Mouse (Mus musculus): Measurements from ENCODE around the gene Nr1d2. TPM values are rescaled to one million over a fixed set of nuclear protein-coding genes. Genes with fewer than 3 reads are reported as not detected.
"Not testable (repeated sequence)": the region's sequence is repeated elsewhere in the genome, so short reads cannot be mapped to it uniquely, and the experiment has no call there.

The Nr1d2 gene
- polyA plus RNA-seq, 1 experiment from 2014 or later, result 5.0 TPM

DNA sequence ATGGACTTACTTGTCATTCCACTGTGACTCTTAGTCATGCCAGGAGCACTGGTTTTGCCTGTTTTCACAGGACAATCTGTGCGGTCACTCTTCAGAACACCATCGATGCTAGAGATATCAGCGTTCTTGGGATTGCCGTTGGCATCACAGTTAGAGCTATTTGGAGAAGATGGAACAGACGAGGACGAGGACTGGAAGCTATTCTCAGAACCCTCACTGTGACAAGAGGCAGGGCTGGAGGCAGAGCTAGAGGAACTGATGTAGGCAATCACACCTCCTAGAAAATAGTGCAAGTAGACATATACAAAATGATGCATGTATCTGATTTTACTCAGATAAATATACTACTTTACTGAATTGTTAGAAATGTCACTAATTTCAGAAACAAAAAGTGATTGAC, 16.9 kb downstream of the Nr1d2 start:
- Histone ChIP-seq H3K36me3 (no peaks in the 10 kb centered on the region), H3K9me3 (replicated peaks) (no peaks in the 10 kb centered on the region), H3K4me1 (no peaks in the 10 kb centered on the region), H3K27ac (no peak overlapping the region), H3K4me3 (no peak overlapping the region), H3K27me3 (ENCODE audit: low read depth, poor library complexity, severe bottlenecking) (no peaks in the 10 kb centered on the region)
- WGBS, result 95% methylated on average over 6 of the region's 6 CpGs
- DNase-seq (ENCODE audit: low spot score), result no peak

DNA sequence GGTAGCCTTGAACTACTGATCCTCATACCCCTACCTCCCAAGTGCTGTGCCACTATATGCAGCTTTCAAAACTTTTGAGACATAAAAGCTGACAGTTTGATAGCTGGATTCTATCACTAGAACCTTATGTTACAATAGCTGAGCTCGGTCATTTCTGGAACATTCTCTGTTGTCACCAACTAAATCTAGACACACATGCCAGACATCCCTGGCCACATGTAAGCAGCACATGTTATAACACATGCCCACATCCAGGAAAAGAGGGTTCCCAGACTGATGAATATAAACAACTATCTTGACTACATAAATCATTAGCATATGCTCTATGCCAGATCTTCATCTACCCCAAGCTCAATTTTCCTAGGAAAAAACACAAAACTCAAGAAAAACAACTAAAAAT, 21.8 kb downstream of the Nr1d2 start:
- Histone ChIP-seq H3K36me3 (no peaks in the 10 kb centered on the region), H3K27ac (no peak overlapping the region), H3K4me3 (no peak overlapping the region), H3K4me1 (no peaks in the 10 kb centered on the region), H3K9me3 (replicated peaks) (no peaks in the 10 kb centered on the region), H3K27me3 (ENCODE audit: low read depth, poor library complexity, severe bottlenecking) (no peaks in the 10 kb centered on the region)
- no peak for DNase-seq (ENCODE audit: low spot score)
- WGBS, result 93% methylated on average over 1 of the region's 1 CpGs

DNA sequence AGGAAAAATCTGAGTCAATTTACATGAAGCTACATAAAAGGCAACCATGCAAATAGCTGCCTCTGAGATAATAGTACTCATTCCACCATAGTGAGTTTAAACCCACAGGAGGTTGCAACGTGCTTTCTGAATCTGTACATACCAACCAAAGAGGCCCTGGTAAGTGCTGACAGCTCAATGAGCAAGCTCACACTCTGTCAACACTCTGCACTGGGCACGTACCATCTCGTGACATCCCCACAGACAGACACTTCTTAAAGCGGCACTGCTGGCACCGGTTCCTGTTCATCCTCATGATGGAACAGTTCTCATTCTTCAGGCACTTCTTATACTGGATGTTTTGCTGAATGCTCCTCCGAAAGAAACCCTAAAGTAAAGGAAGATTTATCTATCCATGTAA, 22.5 kb downstream of the Nr1d2 start:
- Histone ChIP-seq H3K36me3 (no peaks in the 10 kb centered on the region), H3K27me3 (ENCODE audit: low read depth, poor library complexity, severe bottlenecking) (no peaks in the 10 kb centered on the region), H3K27ac (no peak overlapping the region), H3K4me3 (no peak overlapping the region), H3K9me3 (replicated peaks) (no peaks in the 10 kb centered on the region), H3K4me1 (no peaks in the 10 kb centered on the region)
- WGBS, result 88% methylated on average over 6 of the region's 6 CpGs
- no peak for DNase-seq (ENCODE audit: low spot score)

- Histone ChIP-seq H3K27ac (no peak overlapping the region), H3K36me3 (no peaks in the 10 kb centered on the region), H3K9me3 (replicated peaks) (no peaks in the 10 kb centered on the region), H3K4me3 (no peak overlapping the region), H3K4me1 (no peaks in the 10 kb centered on the region), H3K27me3 (ENCODE audit: low read depth, poor library complexity, severe bottlenecking) (no peaks in the 10 kb centered on the region)
- DNase-seq (ENCODE audit: low spot score), result peak; percentile 34
- 91% methylated on average over 3 of the region's 3 CpGs for WGBS
These were observed 28.1 kb downstream of the Nr1d2 start for GRCm38 (mm10) chr14:18210795-18211194.

GRCm38 (mm10) chr14:18204315-18204714, 34.6 kb downstream of the Nr1d2 start:
- not testable (repeated sequence) for H3K36me3 ChIP-seq; H3K27ac ChIP-seq; H3K27me3 ChIP-seq (ENCODE audit: low read depth, poor library complexity, severe bottlenecking); H3K4me1 ChIP-seq; H3K9me3 ChIP-seq (replicated peaks); DNase-seq (ENCODE audit: low spot score); H3K4me3 ChIP-seq
- 90% methylated on average over 1 of the region's 1 CpGs for WGBS

DNA sequence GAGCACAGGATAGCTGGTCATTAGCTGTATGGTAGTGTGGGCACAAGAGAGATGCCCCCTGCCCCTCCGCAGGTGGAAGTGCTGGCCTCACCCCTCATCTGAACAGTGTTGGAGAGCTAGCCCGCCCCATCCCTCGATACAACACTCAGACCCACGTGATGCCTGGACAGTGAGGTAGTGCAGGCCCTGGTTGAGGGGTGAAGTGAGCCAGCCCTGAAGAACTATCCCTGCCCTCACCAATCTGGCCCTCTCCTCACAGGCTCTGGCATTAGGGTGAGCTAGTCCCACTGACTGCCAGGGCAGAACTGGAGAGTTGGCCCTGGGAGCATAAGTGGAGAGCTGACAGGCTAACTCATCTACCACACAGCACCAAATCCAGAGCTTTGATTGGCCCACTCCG, 37.5 kb downstream of the Nr1d2 start:
- Histone ChIP-seq H3K27me3 (ENCODE audit: low read depth, poor library complexity, severe bottlenecking) (no peaks in the 10 kb centered on the region), H3K36me3 (no peaks in the 10 kb centered on the region), H3K27ac (no peak overlapping the region), H3K9me3 (replicated peaks) (no peaks in the 10 kb centered on the region), H3K4me1 (no peaks in the 10 kb centered on the region), H3K4me3 (no peak overlapping the region)
- DNase-seq (ENCODE audit: low spot score), result no peak
- WGBS, result 93% methylated on average over 5 of the region's 5 CpGs

DNA sequence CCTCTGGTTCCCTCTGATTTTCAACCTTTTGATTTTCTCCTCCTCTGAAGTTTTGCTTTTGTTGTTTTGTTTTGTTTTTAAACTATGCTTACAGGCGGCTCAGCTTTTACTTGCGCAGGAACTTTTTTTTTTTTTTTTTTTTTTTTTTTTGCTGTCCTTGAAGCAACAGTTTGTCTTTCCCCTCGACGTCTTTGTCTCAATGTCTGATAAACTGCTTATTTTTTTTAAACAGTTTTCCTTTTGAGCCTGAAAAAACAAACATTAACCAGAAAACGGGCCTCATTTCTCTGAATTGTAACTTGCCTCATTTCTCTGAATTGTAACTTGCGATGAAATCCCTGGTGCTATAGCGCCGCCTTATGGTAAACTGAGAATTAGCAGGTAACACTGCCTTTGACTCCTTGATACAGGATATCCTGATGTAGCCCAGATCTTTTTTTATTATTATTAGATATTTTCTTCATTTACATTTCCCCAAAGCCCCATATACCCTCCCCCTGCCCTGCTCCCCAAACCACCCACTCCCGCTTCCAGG, 52.0 kb downstream of the Nr1d2 start:
- 57% methylated on average over 9 of the region's 9 CpGs for WGBS
- H3K4me3 ChIP-seq, result no peak overlapping the region
- peak; percentile 44 for DNase-seq (ENCODE audit: low spot score)

DNA sequence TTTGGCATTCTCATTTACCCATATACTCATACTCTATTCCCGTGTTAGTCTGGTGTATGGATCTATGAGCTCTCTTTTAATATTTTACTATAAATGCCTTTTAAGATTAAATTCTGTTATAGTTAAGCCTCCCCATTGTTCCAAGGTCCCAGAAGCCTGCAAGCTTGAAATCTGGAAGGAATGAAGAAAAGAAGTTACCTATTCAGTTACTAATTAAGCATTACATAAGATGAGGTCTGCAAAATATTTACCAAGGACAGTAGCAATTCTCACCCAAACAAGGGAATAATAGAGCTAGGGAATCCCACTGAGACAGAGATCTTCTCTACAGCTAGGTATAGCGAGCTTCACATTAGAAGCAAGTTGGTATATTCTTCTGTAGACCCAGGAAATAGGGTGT, 61.4 kb downstream of the Nr1d2 start:
- 86% methylated on average over 2 of the region's 2 CpGs for WGBS
- DNase-seq (ENCODE audit: low spot score); H3K4me1 ChIP-seq; H3K4me3 ChIP-seq; H3K27ac ChIP-seq; H3K27me3 ChIP-seq (ENCODE audit: low read depth, poor library complexity, severe bottlenecking); H3K36me3 ChIP-seq; H3K9me3 ChIP-seq (replicated peaks): not testable (repeated sequence)

More for the DNA sequence above, 52.0 kb downstream of the Nr1d2 start:
- Histone ChIP-seq H3K4me1 (no peaks in the 10 kb centered on the region), H3K27ac (no peak overlapping the region), H3K36me3 (no peaks in the 10 kb centered on the region), H3K27me3 (ENCODE audit: low read depth, poor library complexity, severe bottlenecking) (no peaks in the 10 kb centered on the region), H3K9me3 (replicated peaks) (no peaks in the 10 kb centered on the region)

DNA sequence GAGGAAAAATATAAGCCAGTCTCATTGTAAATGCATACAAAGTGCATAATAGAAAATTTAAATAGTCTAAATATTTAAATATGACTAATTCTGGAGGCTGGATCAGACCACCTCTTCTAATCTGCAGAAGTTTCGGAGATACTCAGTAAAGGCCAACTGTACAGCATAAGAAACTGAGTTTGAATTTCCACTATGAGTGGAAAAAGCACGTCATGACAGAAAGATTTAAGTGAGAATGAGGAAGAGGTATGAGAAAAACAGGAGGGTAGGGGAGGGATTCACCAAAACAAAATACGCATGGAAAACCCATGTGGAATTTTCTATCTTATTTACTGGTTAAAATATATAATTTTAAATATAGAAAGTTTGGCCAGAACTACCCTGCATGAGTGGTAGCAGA, 71.3 kb downstream of the Nr1d2 start:
- WGBS, result 84% methylated on average over 3 of the region's 3 CpGs

GRCm38 (mm10) chr14:18167041-18167440, 71.9 kb downstream of the Nr1d2 start:
- Histone ChIP-seq H3K4me3 (no peak overlapping the region), H3K4me1 (no peaks in the 10 kb centered on the region), H3K27me3 (ENCODE audit: low read depth, poor library complexity, severe bottlenecking) (no peaks in the 10 kb centered on the region), H3K36me3 (no peaks in the 10 kb centered on the region), H3K27ac (no peak overlapping the region), H3K9me3 (replicated peaks) (no peaks in the 10 kb centered on the region)
- no peak for DNase-seq (ENCODE audit: low spot score)

More for the DNA sequence above, 71.3 kb downstream of the Nr1d2 start:
- no peaks in the 10 kb centered on the region for H3K27me3 ChIP-seq (ENCODE audit: low read depth, poor library complexity, severe bottlenecking)
- H3K36me3 ChIP-seq, result no peaks in the 10 kb centered on the region
- H3K9me3 ChIP-seq (replicated peaks), result no peaks in the 10 kb centered on the region
- H3K4me1 ChIP-seq, result no peaks in the 10 kb centered on the region
- H3K27ac ChIP-seq, result no peak overlapping the region
- H3K4me3 ChIP-seq, result no peak overlapping the region
- DNase-seq (ENCODE audit: low spot score), result no peak

Small RNAs within 50 kb of the gene (microRNA-seq; reads per million reads assigned to microRNA genes)
- gene Gm44469, result not detected

Other genes starting within 250 kb of the Nr1d2 start
- gene Nkiras1, start 32.0 kb upstream of the Nr1d2 start, polyA plus RNA-seq (2016; fragmentation: Nextera tagmentation; extraction: Ambion mirVana), result 10.0 and 11.1 TPM in 2 replicates
- 460 and 562 TPM in 2 replicates for gene Rpl15, start 32.3 kb upstream of the Nr1d2 start, polyA plus RNA-seq (2016; fragmentation: Nextera tagmentation; extraction: Ambion mirVana)
- 183 and 188 TPM in 2 replicates for gene Ube2e1, start 92.7 kb upstream of the Nr1d2 start, polyA plus RNA-seq (2016; fragmentation: Nextera tagmentation; extraction: Ambion mirVana)